Mouse (Mus musculus) layer of hippocampus, postnatal 14 days (tissue): ENCODE data around the gene Rptor. TPM values are rescaled to one million over a fixed set of nuclear protein-coding genes. Genes with fewer than 3 reads are reported as not detected.

Experiments
- DNase-seq, 2 experiments: peaks; one replicate each; pipeline ENCODE4 v3.0.0; 2021 to 2022; ENCODE audit warnings: low spot score in 2 of 2, mixed read lengths in 1 of 2
- total RNA-seq, 2 experiments: library from RNA; stranded (reverse); gene quantifications; 2 replicates each; pipeline ENCODE4 v1.2.3; 2021

Gene Rptor
- total RNA-seq, 2 experiments from 2014 or later = 53.4 to 54.1 TPM

DNA sequence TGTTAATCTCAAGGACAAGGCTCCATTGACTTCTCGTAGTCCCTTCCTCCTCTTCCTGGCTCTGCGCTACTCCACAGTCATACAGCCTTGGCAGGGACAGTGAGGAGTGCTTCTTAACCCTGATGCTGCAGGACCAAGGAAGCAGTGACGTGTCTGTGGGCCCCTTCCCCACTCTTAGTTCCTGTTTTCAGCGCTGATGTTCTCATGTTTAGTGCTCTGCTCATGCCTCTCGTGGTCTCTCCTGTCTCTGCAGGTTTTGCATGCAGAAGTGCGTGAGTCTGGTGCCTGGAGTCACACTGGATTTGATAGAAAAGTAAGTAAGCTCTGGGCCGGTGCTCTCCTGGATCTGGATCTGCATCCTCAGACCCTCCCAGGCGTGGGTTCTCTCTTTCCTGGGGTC is 177.6 kb downstream of the Rptor start:
- no peak for DNase-seq

DNA sequence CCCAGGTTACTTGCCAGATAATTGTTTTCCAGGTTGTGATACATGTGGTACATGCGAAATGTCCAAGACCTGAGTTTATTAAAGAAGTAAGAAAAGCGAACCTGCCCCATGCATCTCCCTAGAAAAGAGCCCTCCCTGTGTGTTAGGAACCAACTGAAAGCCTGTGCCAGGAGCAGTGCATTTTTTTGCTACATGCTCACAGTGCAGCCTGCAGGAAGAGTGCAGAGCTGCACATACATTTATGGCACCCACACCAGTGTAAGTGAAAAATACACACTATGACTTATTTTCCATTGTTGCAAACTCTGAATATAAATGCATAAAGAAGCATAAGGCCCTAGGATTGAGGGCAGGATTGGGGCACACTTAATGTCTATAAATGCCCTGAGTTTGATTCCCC is 178.5 kb downstream of the Rptor start:
- DNase-seq = no peak

DNA sequence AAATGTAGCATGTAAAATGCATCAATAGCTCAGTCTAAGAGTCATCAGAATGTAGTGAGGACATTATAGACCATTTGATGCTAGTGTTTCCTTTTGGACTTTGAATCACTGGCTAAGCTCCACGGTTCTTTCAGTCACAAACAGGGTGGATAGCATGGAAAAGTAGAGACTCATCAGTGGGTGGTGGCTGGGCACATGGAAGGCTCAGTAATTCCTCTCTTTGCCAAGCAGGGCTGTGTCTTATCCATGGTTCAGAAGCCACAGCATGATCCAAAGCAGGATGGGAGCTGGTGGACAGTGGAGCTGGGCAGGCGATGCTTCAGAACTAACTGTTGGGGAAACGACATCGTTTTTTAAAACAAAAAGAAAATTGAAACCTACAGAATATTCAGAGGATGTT is 179.0 kb downstream of the Rptor start:
- DNase-seq = no peak

DNA sequence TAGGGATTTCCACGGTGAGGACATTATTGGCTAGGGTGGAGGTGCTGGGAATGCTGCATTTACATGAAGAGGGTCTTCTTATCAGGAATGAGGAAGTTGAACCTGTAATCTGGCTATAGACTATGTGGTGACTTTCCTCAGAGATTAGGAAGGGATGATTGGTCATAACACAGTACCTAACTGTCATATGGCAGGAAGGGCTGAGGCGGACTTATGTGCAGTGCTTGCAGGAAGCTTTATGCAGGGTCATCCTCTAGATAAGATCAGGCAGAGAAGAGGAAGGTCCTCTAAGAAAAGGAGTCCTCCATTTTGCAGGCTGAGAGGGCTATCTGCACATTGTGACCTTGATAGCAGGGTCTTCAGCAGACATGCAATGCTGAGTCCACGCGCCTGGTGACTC is 180.9 kb downstream of the Rptor start:
- no peak for DNase-seq

DNA sequence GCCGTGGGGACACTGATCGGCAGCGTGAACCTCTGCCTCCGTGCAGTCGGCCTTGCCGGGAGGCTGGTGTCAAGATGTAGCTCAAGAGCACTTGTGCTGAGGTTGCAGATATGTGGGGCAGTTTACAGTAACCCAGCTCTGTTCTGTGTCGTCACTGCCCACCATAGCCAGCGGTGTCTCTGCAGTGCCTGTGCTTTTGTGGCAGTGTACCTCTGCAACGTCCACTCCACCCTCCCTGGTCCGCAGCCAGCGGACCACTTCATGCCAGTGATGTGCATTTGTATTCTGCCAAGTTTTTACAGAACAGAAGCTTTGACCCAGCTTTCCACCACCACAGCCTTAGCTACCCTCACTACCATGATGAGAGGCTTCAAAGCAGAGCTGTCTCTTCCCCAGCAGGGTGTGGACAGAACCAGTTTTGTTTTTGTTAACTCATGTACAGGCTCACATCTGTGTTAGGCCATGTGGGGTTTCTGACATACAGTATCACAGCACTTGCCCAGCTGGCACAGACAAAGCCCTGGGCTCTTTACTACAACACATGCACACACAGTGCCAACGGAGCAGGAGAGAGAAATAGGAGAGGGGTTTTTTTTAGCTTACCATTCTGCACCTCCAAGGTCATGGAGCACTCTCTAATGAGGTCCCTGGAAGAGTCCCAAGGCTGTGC is 182.1 kb downstream of the Rptor start:
- no peak for DNase-seq

DNA sequence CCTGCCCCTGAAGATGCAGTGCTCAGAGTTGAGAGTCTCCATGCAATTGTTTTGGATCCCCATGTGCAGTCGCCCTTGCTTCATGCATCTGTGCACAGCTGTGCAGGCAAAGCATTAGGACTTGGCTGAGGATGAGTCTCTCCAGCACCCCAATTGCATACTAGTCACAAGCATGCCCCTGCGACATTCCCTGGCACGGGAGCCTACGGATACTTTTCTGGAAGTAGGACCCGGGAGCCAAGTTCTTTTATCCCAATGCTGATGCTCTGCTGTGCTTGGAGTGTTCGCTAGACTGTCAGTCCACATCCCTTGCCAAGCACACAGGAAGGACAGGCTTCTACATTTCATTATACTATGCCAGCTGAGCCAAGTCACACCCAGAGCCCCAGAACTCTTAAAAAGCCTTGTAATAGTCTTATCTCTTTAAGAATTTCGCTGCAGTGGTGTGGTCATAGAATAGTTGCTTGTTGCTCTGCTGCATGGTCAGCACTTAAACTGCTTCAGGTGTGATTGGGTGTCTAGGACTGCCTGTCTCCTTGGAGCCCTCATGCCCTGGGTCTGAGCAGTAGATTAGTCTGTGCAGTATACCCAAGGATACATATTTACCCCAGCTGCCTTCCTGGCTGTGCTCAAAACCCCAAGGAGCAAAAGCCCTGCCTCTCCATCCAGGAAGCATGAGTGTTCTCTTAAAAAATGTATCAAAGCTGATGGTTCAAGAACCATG is 183.1 kb downstream of the Rptor start:
- DNase-seq = no peak

DNA sequence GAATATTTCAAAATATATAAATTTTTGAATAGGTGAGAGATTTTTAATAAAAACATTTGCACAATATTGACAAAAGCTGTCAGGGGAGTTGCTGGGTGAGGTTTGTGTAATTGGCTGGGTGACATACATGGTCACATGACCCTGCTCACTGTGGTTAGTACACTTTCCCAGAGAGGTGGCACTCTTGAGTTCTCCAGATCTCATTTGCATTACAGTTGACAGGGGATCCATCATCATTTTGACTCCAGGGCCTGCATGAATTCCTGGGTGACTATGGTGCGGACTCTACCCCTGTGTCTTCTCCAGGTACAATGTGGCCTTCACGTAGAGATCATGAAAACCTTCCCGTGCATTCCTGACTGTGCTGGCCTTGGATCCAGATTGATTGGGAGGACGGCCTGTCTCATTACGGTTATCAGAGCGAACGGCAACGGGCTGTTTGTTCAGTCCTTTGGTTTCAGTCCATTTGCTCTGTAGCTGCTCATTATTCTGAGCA is 183.7 kb downstream of the Rptor start:
- DNase-seq = peak in 1 of 2 experiments; percentile 45

DNA sequence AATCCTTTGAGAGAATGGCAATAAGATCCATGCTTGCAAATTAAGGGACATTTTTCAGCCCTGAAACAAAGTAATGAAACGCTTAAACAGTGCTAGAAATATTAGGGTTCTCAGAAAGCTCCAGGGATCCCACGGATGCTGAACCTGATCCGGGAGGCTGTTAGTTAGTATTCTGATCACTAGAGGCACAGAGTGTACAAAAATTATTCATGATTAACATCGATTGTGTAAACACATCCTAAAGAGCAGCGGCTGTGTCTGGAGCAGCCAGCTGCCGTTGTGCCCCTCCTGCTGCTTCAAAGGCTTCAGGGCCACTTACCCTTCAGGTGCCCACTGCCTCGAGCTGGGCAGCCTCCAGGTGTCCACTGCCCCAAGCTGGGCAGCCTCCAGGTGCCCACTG is 185.8 kb downstream of the Rptor start:
- no peak for DNase-seq

DNA sequence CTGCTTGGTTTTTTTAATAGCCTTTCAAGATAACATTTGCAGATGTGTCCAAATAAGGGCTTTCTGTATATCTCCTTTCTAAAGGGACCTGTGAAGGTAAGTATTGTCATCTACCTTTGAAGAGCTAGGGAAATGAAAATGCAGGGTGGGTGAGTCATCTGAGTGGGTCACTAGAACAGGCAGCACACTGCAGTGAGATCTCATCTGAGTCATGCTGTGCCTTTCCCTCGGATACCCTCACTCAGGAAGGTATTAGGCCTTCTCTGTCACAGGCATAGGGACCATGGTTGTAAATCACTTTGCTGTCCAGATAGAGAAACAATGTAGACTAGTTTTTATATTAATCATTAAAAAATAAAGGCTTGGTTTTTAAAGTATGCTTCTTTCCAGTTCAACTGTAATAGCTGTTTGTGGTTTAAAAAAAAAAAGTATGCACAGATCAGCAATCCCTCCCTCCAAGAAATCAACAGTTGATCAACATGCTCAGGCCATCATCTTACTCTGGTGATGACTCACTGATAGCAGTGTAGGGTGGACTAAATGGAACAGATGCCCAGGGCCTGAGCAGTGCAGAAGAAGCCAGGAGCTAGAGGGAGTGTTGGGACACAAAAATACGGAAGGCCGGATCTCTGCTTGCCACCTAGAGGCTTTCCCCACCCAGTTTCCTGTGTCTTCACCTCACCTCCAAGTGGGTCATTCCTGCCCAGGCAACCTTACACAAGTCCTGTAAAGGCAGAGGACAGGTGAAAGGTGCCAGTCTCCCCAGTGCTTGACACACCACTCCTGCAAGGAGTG is 186.4 kb downstream of the Rptor start:
- no peak for DNase-seq

DNA sequence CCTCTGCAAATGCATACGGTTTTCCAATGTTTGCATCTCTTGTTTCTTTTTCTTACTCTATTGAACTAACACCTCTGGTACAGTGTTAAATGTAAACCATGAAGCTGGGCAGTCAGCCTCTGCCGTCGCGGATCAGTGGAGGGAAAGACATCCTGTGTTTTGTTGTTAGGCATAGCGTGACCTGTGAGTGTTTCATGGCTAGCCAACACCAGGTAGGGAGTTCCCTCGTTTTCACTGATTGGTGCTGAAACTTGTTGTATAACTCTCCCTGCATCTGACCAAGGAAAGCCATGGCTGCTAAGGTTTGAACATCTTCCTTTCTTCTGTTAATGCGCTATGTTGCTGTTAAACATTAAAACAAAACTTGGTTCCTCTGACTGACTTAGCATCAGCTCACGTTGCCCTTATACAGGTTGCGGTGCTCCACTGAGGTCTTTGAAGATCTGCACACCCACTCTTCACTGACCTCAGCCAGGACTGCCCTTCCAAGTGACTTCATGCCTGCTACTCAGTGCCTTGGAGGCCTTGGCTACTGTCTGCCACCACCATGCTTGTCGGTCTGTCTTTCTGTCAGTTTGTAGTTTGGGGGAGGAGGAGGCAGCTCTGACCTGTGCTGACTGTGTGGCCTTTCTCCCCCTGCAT is 189.3 kb downstream of the Rptor start:
- DNase-seq = no peak

DNA sequence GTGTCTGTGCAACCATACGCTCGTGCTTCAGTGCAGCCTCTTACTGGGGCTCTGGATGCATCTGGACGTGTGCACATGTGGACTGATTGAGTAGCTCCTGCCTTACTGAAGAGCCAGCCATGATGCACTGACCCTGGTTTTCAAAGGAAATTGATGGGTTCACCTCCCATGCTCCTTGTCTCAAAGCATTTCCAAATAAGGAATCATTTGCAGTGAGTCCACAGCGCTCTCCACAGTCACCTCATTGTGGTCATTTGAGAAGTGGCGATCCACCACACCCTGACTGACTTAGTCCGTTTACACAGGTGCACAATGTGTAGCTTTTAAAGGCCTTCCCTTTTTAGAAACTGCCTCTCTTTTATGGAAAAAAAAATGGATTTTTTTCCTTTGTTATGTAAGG is 190.7 kb downstream of the Rptor start:
- no peak for DNase-seq

DNA sequence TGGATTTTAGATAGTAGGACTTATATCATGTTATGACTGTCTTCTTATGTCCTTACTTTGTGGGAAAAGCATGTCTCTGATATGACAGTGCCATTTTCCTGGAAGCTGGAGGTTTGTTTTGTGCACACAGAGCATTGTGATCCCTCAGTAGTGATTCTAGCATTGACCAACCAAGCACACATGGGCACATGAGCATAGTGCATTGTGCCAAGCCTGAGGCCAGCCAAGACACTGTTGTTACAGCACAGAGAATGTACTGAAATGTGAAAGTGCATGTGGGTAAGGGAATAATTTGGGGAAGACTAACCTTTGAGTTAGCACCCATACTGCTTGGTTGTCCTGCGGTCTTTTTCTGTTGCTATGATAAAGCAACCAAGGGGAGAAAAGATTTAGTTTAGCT is 191.3 kb downstream of the Rptor start:
- DNase-seq = no peak

DNA sequence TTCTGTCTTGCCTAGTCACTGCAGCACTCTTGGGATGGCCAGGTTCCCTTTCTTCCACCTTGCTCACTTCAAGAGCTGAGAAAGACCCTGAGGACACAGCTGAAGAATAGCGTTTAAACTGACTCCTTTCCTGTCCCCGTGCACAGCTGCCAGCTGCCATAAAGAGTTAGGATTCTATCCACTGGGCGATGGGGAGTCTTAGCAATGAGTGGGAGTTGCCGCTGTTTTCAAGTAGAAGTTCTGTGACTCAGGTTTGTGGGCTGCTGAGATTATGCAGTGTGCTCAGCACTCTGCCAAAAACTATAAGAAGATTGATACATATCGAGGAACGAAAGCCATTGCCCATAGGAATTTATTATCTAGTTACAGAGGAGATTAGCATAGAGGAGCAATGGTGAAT is 192.0 kb downstream of the Rptor start:
- DNase-seq = no peak

DNA sequence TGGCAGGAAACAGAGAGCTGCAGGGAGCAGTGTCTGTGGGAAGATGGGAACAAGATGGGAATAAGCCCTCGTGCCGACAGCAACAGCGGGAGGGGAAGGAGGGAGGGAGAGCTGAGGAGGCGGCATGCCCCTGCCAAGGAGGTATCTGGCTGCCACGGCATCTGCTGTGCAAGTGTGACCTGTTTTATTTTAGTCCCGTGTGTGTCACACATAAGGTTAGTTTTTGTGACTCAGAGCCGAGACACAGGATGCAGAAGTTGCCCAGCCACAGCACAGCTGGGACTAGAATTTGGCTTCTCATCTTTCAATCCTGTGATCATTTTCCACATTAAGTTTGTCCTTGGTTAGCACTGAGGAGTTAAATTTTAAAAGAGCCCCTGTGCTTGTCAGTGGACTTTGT is 193.7 kb downstream of the Rptor start:
- peak in 1 of 2 experiments; percentile 28 for DNase-seq

DNA sequence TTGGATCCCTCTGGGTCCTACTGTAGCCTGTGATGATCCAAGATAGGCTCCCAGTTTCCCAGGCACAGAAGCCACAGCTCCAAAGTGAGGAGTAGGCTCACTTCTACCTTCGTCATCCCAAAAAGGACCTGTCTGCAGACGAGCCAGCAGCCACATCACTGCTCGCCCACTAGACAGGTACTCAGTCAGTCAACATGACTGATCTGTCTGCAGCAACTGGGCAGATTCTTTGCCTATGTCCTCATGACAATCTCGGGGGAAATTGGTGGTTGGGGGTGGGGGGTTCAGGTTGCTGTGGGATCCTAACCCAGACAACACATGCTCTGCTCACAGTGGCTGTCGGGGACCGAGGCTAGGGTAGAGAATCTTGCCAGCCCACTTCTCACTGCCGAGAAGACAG is 194.1 kb downstream of the Rptor start:
- DNase-seq = no peak

DNA sequence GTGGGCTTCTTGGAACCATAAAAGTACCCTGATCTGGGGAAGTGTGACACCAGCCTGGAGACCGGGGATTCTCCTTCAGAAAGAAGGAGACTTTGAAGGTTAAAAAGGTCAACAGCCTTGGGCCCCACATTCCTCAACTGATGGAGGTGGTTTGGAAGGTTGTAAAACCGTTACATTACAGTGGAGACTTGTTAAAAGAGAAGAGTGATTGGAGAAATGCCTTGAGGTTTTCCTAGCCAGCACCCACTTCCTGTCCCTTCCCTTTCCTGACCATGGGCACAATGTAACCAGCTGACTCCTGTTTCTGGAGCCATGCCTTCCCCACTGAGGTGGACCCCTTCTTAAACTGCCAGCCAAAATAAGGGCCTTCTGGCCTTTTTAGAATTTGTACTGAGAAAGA is 196.8 kb downstream of the Rptor start:
- DNase-seq = no peak

DNA sequence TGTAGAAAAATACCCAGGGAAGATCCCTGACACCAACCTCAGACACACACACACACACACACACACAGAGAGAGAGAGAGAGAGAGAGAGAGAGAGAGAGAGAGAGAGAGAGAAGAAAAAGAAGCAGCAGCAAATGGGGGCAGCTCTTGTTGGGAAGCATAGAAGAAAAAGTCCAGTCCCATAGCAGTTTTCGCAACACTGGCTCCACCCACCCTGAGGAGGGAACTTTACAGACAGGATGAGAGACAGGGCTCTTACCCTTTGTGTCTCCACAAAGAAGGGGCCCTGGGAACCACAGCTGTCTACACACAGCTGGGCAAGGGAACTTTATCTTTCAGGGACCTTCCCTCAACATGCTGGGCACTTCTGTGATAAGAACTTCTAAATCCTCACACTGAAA is 199.2 kb downstream of the Rptor start:
- no peak for DNase-seq

DNA sequence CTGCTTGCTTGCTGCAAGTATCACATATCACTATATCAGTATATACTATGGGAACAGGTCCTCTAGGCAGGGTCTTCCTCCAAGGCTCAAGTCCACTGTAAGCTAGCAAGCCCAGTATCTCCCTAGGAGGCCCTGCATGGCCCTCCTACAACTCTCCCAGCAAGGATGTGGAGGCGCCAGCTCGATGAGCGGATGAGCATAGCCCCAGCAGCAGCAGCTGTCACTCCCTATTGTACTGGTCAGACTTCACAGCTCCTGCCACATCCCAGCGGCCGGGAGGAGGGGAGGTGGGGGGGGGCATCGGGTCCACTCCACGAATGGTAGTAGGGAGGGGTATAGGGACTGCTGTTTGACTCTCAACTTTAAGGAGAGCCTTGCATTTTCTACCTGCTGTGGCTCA is 200.2 kb downstream of the Rptor start:
- DNase-seq = no peak

DNA sequence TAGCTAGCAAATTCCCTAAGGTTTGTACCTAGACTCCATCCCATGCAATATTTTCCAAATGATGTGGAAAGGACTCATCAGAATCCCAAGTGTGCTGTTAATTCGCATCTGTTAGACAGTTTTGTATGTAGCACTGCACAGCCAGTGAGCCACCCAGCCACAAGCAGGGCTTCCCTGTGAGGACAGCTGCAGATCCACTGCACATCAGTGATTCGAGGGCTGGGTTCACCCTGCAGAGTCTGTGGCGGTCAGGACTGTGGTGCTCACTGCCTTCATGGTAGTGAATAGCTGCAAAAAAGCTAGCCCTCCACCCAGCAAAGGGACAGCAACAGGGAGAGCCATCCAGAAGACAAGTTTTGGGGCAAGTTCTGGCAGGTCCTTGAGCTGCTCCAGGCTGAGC is 201.7 kb downstream of the Rptor start:
- DNase-seq = no peak

DNA sequence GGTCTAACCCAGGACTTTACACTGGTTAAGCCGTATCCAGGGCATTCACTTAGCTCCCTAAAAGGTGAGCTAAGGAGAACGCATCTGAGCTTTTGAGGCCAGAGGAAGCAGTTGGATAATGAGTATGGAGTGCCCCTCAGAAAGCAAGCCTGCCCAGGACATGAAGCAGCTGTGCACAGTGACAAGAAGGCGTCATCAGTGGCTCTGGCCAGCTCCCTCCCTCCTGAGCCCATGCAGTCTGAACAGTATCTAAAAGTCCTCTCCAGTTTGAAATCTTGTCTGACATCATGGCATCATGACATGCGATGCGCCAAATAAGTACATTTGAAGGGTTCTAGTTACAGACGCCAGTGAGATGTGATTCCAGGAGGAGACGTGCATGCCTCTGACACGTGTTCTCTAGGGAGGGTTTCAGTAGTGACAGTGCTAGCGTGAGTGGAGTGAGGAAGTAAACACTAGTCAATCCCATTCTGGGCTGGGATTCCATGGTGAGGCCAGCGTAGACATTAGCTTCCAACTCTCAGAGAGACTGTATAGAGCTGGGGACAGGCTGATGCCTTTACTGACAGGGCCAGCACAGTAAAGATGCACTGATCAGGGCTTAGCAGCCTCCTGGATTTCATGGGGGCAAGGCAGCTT is 202.5 kb downstream of the Rptor start:
- DNase-seq = no peak

DNA sequence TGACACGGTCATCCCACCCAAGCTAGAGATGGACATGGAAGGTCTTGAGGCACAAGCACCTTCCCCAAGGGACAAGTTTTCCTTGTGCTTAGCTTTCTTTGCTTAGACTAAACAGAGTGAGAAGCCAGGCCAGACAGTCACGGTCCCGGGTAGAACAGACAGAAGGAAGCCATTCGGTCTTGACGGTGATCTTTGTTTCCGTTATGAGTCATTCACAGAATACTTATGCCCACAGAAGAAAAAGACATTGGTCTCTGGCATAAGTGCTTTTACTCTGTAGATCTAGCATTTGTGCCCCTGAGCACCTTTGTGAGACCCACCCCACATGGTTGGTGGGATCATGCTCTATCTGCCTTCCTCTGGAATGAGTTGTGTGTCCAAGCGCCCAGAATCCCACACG is 203.8 kb downstream of the Rptor start:
- DNase-seq = no peak
